Mouse (Mus musculus) fibroblast of lung, adult 2 months (primary cell): ENCODE measurements around the gene Nudt8.
"Not testable (repeated sequence)": the region's sequence is repeated elsewhere in the genome, so short reads cannot be mapped to it uniquely, and the experiment has no call there.

ENCODE experiments used
- DNase-seq: peaks from one replicate; pipeline ENCODE4 v3.0.0-alpha.2; 2011; ENCODE audit warnings: low read depth

Nudt8 gene

GRCm38 (mm10) chr19:4000119-4000900 lies at the start of gene Nudt8, which contains the start of gene Gm49405:
Gene Nudt8, plus strand, starts transcription at chr19:4000580.
Gene Gm49405, plus strand, starts transcription at chr19:4000626.
- DNase-seq, result peak; percentile 96

GRCm38 (mm10) chr19:3951461-3951860 lies 48.9 kb upstream of the Nudt8 start:
- DNase-seq, result no peak

GRCm38 (mm10) chr19:3952099-3952498 lies 48.3 kb upstream of the Nudt8 start:
- no peak for DNase-seq

- DNase-seq, result no peak
Measured at GRCm38 (mm10) chr19:3955033-3955432, 45.3 kb upstream of the Nudt8 start.

- no peak for DNase-seq
Measured at GRCm38 (mm10) chr19:3955804-3956203, 44.6 kb upstream of the Nudt8 start.

- DNase-seq, result not testable (repeated sequence)
Measured at GRCm38 (mm10) chr19:3957296-3958036, 42.9 kb upstream of the Nudt8 start.

GRCm38 (mm10) chr19:3958470-3958869 lies 41.9 kb upstream of the Nudt8 start, which contains the start of gene Aldh3b3:
Gene Aldh3b3, plus strand, starts transcription at chr19:3958645.
- DNase-seq, result no peak

GRCm38 (mm10) chr19:3959030-3959429 lies 41.4 kb upstream of the Nudt8 start:
- no peak for DNase-seq

GRCm38 (mm10) chr19:3960211-3960610 lies 40.2 kb upstream of the Nudt8 start:
- no peak for DNase-seq

GRCm38 (mm10) chr19:3961805-3962204 lies 38.6 kb upstream of the Nudt8 start:
- DNase-seq, result not testable (repeated sequence)

- no peak for DNase-seq
Measured at GRCm38 (mm10) chr19:3962469-3962868, 37.9 kb upstream of the Nudt8 start.

- no peak for DNase-seq
Measured at GRCm38 (mm10) chr19:3964030-3964429, 36.4 kb upstream of the Nudt8 start.

GRCm38 (mm10) chr19:3966330-3967075 lies 33.9 kb upstream of the Nudt8 start:
- no peak for DNase-seq

GRCm38 (mm10) chr19:3967258-3967657 lies 33.1 kb upstream of the Nudt8 start:
- DNase-seq, result no peak

- DNase-seq, result no peak
Measured at GRCm38 (mm10) chr19:3972229-3972628, 28.2 kb upstream of the Nudt8 start, which contains the start of gene Aldh3b2. Gene Aldh3b2, plus strand, starts transcription at chr19:3972328.

GRCm38 (mm10) chr19:3974608-3975007 lies 25.8 kb upstream of the Nudt8 start:
- not testable (repeated sequence) for DNase-seq

- DNase-seq, result no peak
Measured at GRCm38 (mm10) chr19:3975866-3976265, 24.5 kb upstream of the Nudt8 start.

GRCm38 (mm10) chr19:3980309-3980708 lies 20.1 kb upstream of the Nudt8 start:
- peak; percentile 33 for DNase-seq

- no peak for DNase-seq
Measured at GRCm38 (mm10) chr19:3980917-3981316, 19.5 kb upstream of the Nudt8 start.

- DNase-seq, result no peak
Measured at GRCm38 (mm10) chr19:3983527-3984200, 16.7 kb upstream of the Nudt8 start.

GRCm38 (mm10) chr19:3985261-3985681 lies 15.1 kb upstream of the Nudt8 start:
- DNase-seq, result no peak

- no peak for DNase-seq
Measured at GRCm38 (mm10) chr19:3986334-3986733, 14.0 kb upstream of the Nudt8 start, which contains the start of gene Acy3. Gene Acy3, plus strand, starts transcription at chr19:3986570.
